Mouse (Mus musculus) common myeloid progenitor, adult 5-6 weeks (primary cell): Measurements from ENCODE around the gene Upf1. TPM values are rescaled to one million over a fixed set of nuclear protein-coding genes. Genes with fewer than 3 reads are reported as not detected.
A peak's percentile ranks its signal among the peaks of the same experiment; 100 is the strongest.

Experiments used
- ATAC-seq: replicated peaks from 2 replicates; pipeline ENCODE4 v1.8.0; 2016; ENCODE audit warnings: low read depth, mild to moderate bottlenecking, moderate TSS enrichment, inconsistent platforms; ENCODE audit not compliant: poor library complexity, severe bottlenecking
- total RNA-seq: library from RNA; stranded (forward); fragments of 200-1000, 187-1606 nt; gene quantifications from 2 replicates; pipeline ENCODE4 v1.2.3, GENCODE M21; 2017

Gene Upf1
- total RNA-seq, 1 experiment from 2014 or later = 36.7 TPM

DNA sequence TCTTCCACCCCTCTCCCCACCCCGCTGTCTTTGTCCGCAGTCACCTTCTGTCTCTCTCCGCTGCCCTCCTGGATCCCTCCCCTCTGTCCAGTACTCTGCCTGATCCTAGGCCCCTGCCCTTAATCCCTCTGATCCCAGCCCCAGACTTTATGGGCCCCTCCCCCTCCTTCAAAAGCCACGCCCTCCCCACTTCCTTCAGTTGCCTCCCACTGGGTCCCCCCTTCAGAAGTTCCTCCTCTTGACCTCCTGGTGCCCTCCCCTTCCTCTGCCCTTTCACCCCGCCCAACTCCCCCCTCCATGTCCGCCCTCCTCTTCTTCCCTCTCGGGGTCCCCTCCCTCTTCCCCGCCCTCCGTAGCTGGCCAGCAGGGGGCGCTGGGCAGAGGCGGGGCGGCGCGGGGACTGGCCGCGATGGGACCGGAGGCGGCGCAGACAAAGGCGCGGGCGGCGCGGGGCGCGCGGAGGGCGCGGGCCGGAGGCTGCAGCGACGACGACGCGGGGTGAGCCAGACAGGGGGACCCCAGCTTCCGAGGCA lies 70.4 kb downstream of the Upf1 start, which contains the start of gene Homer3:
Homer3 (plus strand) TSS at position 225 of the 533 bp plus-strand sequence.
- peak; percentile 94 for ATAC-seq

Other genes with a start within 250 kb of the Upf1 start
- not detected in 2 replicates for gene Ncan, start 232.4 kb downstream of the Upf1 start, total RNA-seq
- gene Nr2c2ap, start 221.9 kb downstream of the Upf1 start, total RNA-seq = 9.0 and 9.2 TPM in 2 replicates
- 5.5 and 16.5 TPM in 2 replicates for gene Rfxank, start 214.1 kb downstream of the Upf1 start, total RNA-seq
- 37.0 and 39.2 TPM in 2 replicates for gene Borcs8, start 213.8 kb downstream of the Upf1 start, total RNA-seq
- not detected in 2 replicates for gene Mef2b, start 213.6 kb downstream of the Upf1 start, total RNA-seq
- gene Tmem161a, start 180.9 kb downstream of the Upf1 start, total RNA-seq = 11.0 and 15.3 TPM in 2 replicates
- gene Slc25a42, start 141.0 kb downstream of the Upf1 start, total RNA-seq = 4.1 and 4.7 TPM in 2 replicates
- 42.8 and 55.3 TPM in 2 replicates for gene Sugp2, start 119.1 kb downstream of the Upf1 start, total RNA-seq
- 9.6 and 12.4 TPM in 2 replicates for gene Armc6, start 118.8 kb downstream of the Upf1 start, total RNA-seq
- gene Homer3, start 70.5 kb downstream of the Upf1 start, total RNA-seq = 11.8 and 12.0 TPM in 2 replicates
- 162 and 168 TPM in 2 replicates for gene Ddx49, start 50.8 kb downstream of the Upf1 start, total RNA-seq
- 72.8 and 104 TPM in 2 replicates for gene Cope, start 50.8 kb downstream of the Upf1 start, total RNA-seq
- gene Cers1, start 37.5 kb downstream of the Upf1 start, total RNA-seq = not detected in 2 replicates
- not detected in 2 replicates for gene Gdf1, start 23.5 kb downstream of the Upf1 start, total RNA-seq
- 0.27 TPM in 1 of 2 replicates, not detected in the other for gene Comp, start 20.3 kb upstream of the Upf1 start, total RNA-seq
- gene Crtc1, start 86.3 kb upstream of the Upf1 start, total RNA-seq = 1.1 and 8.9 TPM in 2 replicates
- gene Klhl26, start 123.7 kb upstream of the Upf1 start, total RNA-seq = 5.9 and 10.6 TPM in 2 replicates
- gene Tmem59l, start 134.1 kb upstream of the Upf1 start, total RNA-seq = not detected in 2 replicates
- not detected in 2 replicates for gene Crlf1, start 139.9 kb upstream of the Upf1 start, total RNA-seq
- gene Rex1bd, start 153.5 kb upstream of the Upf1 start, total RNA-seq = 50.1 and 56.4 TPM in 2 replicates
- gene Uba52, start 157.5 kb upstream of the Upf1 start, total RNA-seq = 3,128 and 4,626 TPM in 2 replicates
- gene Fkbp8, start 174.4 kb upstream of the Upf1 start, total RNA-seq = 95.9 and 128 TPM in 2 replicates
- 70.8 and 71.1 TPM in 2 replicates for gene Kxd1, start 174.7 kb upstream of the Upf1 start, total RNA-seq
- gene Ell, start 186.2 kb upstream of the Upf1 start, total RNA-seq = 8.1 and 10.5 TPM in 2 replicates
- 35.0 and 43.9 TPM in 2 replicates for gene Isyna1, start 241.1 kb upstream of the Upf1 start, total RNA-seq